Mouse (Mus musculus) G1E (cell line): Measurements from ENCODE around the gene Lysmd3. TPM values are rescaled to one million over a fixed set of nuclear protein-coding genes. Genes with fewer than 3 reads are reported as not detected.

Source experiments
- ATAC-seq: 2 replicates; pipeline ENCODE4 v1.8.0; 2016; ENCODE audit warnings: mild to moderate bottlenecking; ENCODE audit not compliant: insufficient number of reproducible peaks, poor library complexity, low FRiP score, severe bottlenecking; ENCODE audit errors: extremely low read depth
- DNase-seq: peaks from one replicate; pipeline ENCODE4 v3.0.0; 2012; ENCODE audit warnings: low spot score
- H3K27me3 ChIP-seq: 2 replicates; pipeline ENCODE4 v1.6.1; 2012; ENCODE audit warnings: mild to moderate bottlenecking, low read length, inconsistent platforms; ENCODE audit not compliant: insufficient read depth
- H3K36me3 ChIP-seq: replicated peaks from 2 replicates; pipeline ENCODE3; 2012; ENCODE audit warnings: mild to moderate bottlenecking, inconsistent platforms
- H3K4me1 ChIP-seq: 2 replicates; pipeline ENCODE4 v1.6.1; 2012; ENCODE audit warnings: low read depth, low read length, inconsistent platforms, mixed read lengths; ENCODE audit not compliant: insufficient read depth
- H3K4me3 ChIP-seq: 2 replicates; pipeline ENCODE4 v1.5.1; 2012; ENCODE audit warnings: low read depth, mild to moderate bottlenecking, inconsistent platforms, low read length, moderate library complexity, mixed read lengths
- H3K9me3 ChIP-seq: replicated peaks from 2 replicates; pipeline ENCODE4 v1.6.1; 2012; ENCODE audit warnings: inconsistent platforms
- CTCF ChIP-seq: IDR thresholded peaks from 2 replicates; pipeline ENCODE4 v1.5.1; 2012; ENCODE audit warnings: low read depth, low read length, inconsistent platforms, mixed read lengths
- GATA1 ChIP-seq: IDR thresholded peaks from 2 replicates; pipeline ENCODE4 v1.6.1; 2012; ENCODE audit warnings: borderline replicate concordance, low read length, inconsistent platforms, mixed read lengths
- GATA2 ChIP-seq: IDR thresholded peaks from 2 replicates; pipeline ENCODE4 v1.6.1; 2012; ENCODE audit warnings: low read depth, low read length, inconsistent platforms, borderline replicate concordance
- POLR2AphosphoS5 ChIP-seq: IDR thresholded peaks from 2 replicates; pipeline ENCODE4 v1.6.1; 2012; ENCODE audit warnings: low read depth, low read length, inconsistent platforms; ENCODE audit not compliant: insufficient replicate concordance
- TAL1 ChIP-seq: conservative IDR thresholded peaks from 2 replicates; pipeline ENCODE4 v1.6.1; 2012; ENCODE audit warnings: low read depth, low read length, inconsistent platforms, mixed read lengths
- polyA plus RNA-seq: library from polyadenylated mRNA; stranded (reverse); fragments of >175 nt; gene quantifications from 2 replicates; pipeline ENCODE4 v1.2.3, GENCODE M21; 2012
- total RNA-seq, 2 experiments: library from RNA; stranded (forward) in 1 of 2; stranded (reverse) in 1 of 2; fragments of 200-1000 nt in 1 of 2; fragments of >200 nt in 1 of 2; fragmentation: Nextera tagmentation in 1 of 2; gene quantifications; 2 replicates each; pipeline ENCODE4 v1.2.3; 2014 to 2017

Gene Lysmd3
- total and polyA plus RNA-seq, 3 experiments = 3.6 to 55.0 (median 52.9) TPM

DNA sequence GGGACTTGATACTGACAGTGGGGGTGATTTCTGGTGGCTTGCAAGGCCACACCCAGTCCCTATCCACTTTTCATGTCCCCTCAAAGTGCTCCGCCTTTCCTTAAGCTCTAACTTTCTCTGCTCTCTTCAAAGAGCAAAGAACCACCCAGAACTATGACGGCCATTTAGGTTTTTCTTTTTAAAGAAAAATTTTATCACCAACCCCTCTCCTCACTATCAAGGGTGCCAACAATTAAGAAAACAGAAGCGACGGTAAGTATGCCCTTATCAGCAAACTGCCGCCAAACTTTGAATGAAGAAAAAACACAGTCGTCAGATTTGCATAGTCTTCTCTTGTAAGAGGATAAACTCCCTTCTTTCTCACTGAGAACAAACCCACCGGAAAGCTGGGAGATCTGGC is 52.8 kb downstream of the Lysmd3 start:
- peaks cover 64% of the 10 kb centered on the region for H3K4me1 ChIP-seq

DNA sequence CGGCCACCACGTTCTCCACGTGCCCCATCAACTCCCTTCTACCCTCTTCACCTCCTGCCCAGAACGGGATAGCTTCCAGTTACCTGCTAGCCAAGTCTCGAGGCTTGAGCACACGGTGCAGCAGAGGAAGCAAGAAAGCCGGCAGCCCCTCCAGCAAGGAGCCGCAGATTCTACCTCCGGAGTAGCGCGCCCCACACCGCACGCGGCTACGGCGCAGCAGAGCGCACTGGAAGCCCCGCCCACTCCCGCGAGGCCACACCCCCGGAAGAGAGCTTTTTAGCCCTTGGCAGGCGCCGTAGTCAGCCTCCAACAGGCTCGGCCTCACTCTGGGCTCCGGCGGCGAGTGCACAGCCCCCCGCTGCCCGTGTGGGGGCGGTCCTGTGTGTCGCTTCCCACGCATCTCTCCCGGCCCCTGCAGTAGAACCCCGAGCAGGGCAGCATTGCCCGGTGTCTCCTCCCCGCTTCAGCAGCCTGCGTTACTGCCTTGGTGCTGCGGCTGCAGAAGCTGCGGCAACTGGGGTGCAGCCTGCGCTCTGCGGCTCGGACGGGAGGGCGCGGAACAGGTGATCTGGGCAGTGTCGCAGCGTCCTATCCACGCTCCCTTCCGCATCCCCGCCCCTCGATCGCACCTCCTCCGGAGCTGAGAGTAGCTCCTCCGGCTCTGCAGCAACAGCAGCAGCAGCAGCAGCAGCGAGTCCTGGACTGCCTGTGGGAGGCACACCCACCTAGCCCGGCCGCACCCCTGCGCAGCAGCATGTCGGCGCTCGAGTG is 53.5 kb downstream of the Lysmd3 start, which contains the start of the genes Polr3g and Mblac2:
Gene Polr3g (minus strand): TSS at position 239 of the 771 bp plus-strand sequence.
Gene Mblac2 (plus strand): TSS at position 567 of the 771 bp plus-strand sequence.
- peak within 1 kb of the TSS; percentile 92 for H3K4me3 ChIP-seq
- H3K9me3 ChIP-seq = no peaks in the 10 kb centered on the region
- ATAC-seq = peak; percentile 82
- peaks cover 16% of the 10 kb centered on the region for H3K36me3 ChIP-seq
- H3K27me3 ChIP-seq = no peaks in the 10 kb centered on the region
- DNase-seq = peak; percentile 85
- TF ChIP-seq TAL1 (no peak), CTCF (no peak), GATA2 (no peak), POLR2AphosphoS5 (no peak), GATA1 (no peak)
- peaks cover 58% of the 10 kb centered on the region for H3K4me1 ChIP-seq

More for the DNA sequence above, 52.8 kb downstream of the Lysmd3 start:
- DNase-seq (peak; percentile 35), ATAC-seq (peak; percentile 30; the same call in 1 of the 2 replicates)
- no peaks in the 10 kb centered on the region for H3K27me3 ChIP-seq
- peaks cover 16% of the 10 kb centered on the region for H3K36me3 ChIP-seq
- H3K4me3 ChIP-seq = peak overlapping the region; percentile 92
- H3K9me3 ChIP-seq = no peaks in the 10 kb centered on the region
- no peak for TF ChIP-seq POLR2AphosphoS5
- no peak for TF ChIP-seq CTCF
- TF ChIP-seq TAL1 = no peak
- no peak for TF ChIP-seq GATA1
- no peak for TF ChIP-seq GATA2

DNA sequence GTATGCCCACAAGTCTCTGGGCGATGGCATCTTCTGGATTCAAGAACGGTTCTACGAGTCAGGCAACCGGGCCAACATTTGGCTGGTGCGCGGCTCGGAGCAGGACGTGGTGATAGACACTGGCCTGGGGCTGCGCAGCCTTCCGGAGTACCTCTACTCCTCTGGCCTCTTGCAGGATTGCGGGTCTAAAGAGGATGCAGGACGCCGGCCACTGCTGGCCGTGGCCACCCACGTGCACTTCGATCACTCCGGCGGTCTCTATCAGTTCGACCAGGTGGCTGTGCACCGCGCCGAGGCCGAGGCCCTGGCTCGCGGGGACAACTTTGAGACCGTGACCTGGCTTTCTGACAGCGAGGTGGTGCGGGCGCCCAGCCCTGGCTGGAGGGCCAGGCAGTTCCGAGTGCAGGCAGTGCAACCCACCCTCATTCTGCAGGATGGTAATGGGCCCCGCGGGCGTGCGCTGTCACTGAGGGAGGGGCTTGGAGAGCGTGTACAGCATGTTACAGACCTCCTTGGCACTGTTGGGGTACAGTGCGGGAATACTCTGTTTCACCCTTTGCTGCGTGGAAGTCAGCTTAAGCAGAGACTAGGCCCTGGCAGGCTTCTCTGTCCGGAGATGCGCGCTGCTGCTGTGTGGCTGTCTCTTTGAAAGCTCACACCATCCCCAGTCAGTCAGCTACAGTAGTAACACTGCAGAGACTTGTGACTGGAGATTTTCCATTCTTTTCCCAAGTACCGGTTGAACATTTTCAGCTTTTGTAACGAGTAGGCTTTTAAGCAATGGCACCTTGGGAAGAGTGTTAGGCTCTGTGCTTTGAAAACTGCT is 54.3 kb downstream of the Lysmd3 start:
- H3K27me3 ChIP-seq = no peaks in the 10 kb centered on the region
- DNase-seq = no peak
- peaks cover 14% of the 10 kb centered on the region for H3K36me3 ChIP-seq
- H3K4me3 ChIP-seq = peak overlapping the region; percentile 92
- peaks cover 51% of the 10 kb centered on the region for H3K4me1 ChIP-seq
- no peaks in the 10 kb centered on the region for H3K9me3 ChIP-seq
- ATAC-seq = no peak
- TF ChIP-seq GATA2 = no peak
- no peak for TF ChIP-seq TAL1
- TF ChIP-seq CTCF = no peak
- no peak for TF ChIP-seq POLR2AphosphoS5
- no peak for TF ChIP-seq GATA1

DNA sequence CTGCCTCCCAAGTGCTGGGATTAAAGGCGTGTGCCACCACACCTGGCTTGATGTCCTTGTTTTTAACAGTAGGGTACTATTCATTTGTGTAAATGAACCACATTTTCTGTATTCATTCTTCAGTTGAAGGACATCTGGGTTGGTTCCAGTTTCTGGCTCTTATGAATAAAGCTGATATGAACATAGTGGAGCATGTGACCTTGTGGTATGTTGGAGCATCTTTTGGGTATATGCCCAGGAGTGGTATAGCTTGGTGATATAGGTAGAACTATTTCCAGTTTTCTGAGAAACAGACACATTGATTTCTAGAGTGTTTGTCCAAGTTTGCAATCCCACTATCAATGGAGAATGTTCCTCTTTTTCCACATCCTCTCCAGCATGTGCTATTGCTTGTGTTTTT is 56.4 kb downstream of the Lysmd3 start:
- H3K36me3 ChIP-seq = peaks cover under 1% of the 10 kb centered on the region
- no peaks in the 10 kb centered on the region for H3K27me3 ChIP-seq
- no peak overlapping the region for H3K4me3 ChIP-seq
- TF ChIP-seq CTCF = no peak
- no peak for TF ChIP-seq POLR2AphosphoS5
- no peak for TF ChIP-seq TAL1
- no peak for TF ChIP-seq GATA2
- no peak for TF ChIP-seq GATA1
- DNase-seq = no peak
- peaks cover 30% of the 10 kb centered on the region for H3K4me1 ChIP-seq
- no peaks in the 10 kb centered on the region for H3K9me3 ChIP-seq
- no peak for ATAC-seq

Other genes starting within 250 kb of the Lysmd3 start
- not detected in 2 replicates for gene Adgrv1, start 24.5 kb upstream of the Lysmd3 start, total RNA-seq (2014; fragmentation: Nextera tagmentation)
- gene Adgrv1, start 24.5 kb upstream of the Lysmd3 start, total RNA-seq (2017) = 0.41 and 0.49 TPM in 2 replicates
- gene Adgrv1, start 24.5 kb upstream of the Lysmd3 start, polyA plus RNA-seq = not detected in 2 replicates
- 32.7 and 46.3 TPM in 2 replicates for gene Polr3g, start 53.4 kb downstream of the Lysmd3 start, total RNA-seq (2014; fragmentation: Nextera tagmentation)
- gene Polr3g, start 53.4 kb downstream of the Lysmd3 start, total RNA-seq (2017) = 43.7 and 46.2 TPM in 2 replicates
- gene Polr3g, start 53.4 kb downstream of the Lysmd3 start, polyA plus RNA-seq = 1.1 and 2.0 TPM in 2 replicates
- 7.8 and 9.9 TPM in 2 replicates for gene Mblac2, start 53.7 kb downstream of the Lysmd3 start, total RNA-seq (2014; fragmentation: Nextera tagmentation)
- 5.1 and 6.1 TPM in 2 replicates for gene Mblac2, start 53.7 kb downstream of the Lysmd3 start, total RNA-seq (2017)
- gene Mblac2, start 53.7 kb downstream of the Lysmd3 start, polyA plus RNA-seq = 0.62 and 0.75 TPM in 2 replicates
- 96.8 and 106 TPM in 2 replicates for gene Cetn3, start 125.4 kb downstream of the Lysmd3 start, total RNA-seq (2014; fragmentation: Nextera tagmentation)
- gene Cetn3, start 125.4 kb downstream of the Lysmd3 start, total RNA-seq (2017) = 416 and 492 TPM in 2 replicates
- 10.6 and 14.2 TPM in 2 replicates for gene Cetn3, start 125.4 kb downstream of the Lysmd3 start, polyA plus RNA-seq